ENCODE assay signal across 26 mouse cellular contexts in the genomic region with DNA sequence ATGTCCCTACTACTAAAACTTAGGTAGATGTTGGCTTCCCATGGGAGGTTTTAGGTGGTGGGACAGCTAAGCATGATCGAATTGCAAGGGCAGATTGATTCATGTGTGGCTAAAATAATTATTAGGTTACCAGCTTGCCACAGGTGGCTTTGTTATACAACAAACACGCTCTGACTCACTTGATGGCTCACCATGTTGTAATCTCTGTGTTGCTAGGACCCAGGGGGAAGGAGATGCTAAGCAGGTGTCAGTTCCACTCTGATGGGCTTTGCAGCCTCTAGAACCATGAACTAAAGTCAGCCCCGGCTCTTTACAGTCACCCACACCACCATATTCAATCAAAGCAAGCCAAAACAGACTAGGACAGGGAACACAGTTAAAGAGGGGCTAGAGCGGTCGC. TPM values are rescaled to one million over a fixed set of nuclear protein-coding genes. Genes with fewer than 3 reads are reported as not detected.
DNase-seq lines count a peak whose midpoint lies in the region; ATAC-seq and TF ChIP-seq lines count a peak whose summit lies in the region.
"Had no signal": no experiment of that assay in that cellular context is flagged by ENCODE, and none has a peak within 500 bp of the region (broad histone marks: within the 10 kb centered on the region; RNA-seq: fewer than 3 reads in every experiment).

No protein-coding gene starts in this region.

- no peak for TF ChIP-seq CTCF in Patski (IDR thresholded peaks at IDR 0.05)

- H3K27me3 ChIP-seq in Patski: no peaks in the 10 kb centered on the region
- H3K27me3 ChIP-seq: CH12.LX; embryonic facial prominence, embryonic 12.5 days; forebrain, embryonic 15.5 days had no signal

- CTCF ChIA-PET in Patski (lab: Charles Lee): interaction anchor here (1.4 to 1.7 kb wide), 2 partner anchors 8 to 16 kb away, joined by 3 to 7 read pairs; no protein-coding TSS in a partner anchor

- in situ Hi-C loops in Patski (cut with MboI; ENCODE audit: low pct_unique_long_range_greater_than_20kb): loop anchor here (10.0 kb wide), 1 partner anchor 45 kb away; a partner anchor contains a TSS

- peak; percentile 71 for DNase-seq in heart, adult 11 months
- no peak for DNase-seq in heart, postnatal 14 days
- peak; percentile 88 for DNase-seq in A20 (ENCODE audit: low read depth, low spot score)
- peak; percentile 57 for DNase-seq in Patski (ENCODE audit: low read depth, low spot score)
- no peak for DNase-seq in cerebellum, adult 9-10 months
- DNase-seq: adrenal gland, adult 2 months; adrenal gland, postnatal 10 days; adrenal gland, postnatal 25 days; cerebellum, adult 11 months; cerebellum, adult 18-20 months; cerebellum, adult 8-10 months; cerebellum, postnatal 10 days; cerebellum, postnatal 25 days; forebrain, postnatal 0 days had no signal

- no peak for ATAC-seq in Patski
- ATAC-seq: CD4-positive, CD25-positive, alpha-beta regulatory T cell, adult 4 months; forebrain, embryonic 13.5 days; forebrain, embryonic 15.5 days; forebrain, postnatal 0 days had no signal

- POLR2A ChIA-PET in Patski (lab: Charles Lee): no interaction called here

- intact Hi-C loops in heart, postnatal 14 days (cut with DNase I): no loop called here

RNA-seq across cellular contexts. Expression of a gene that starts 2.5 kb away (rescaled TPM):
- not detected for total RNA-seq in heart, postnatal 14 days (2021)
- polyA plus RNA-seq in Patski (2021): not detected
- total RNA-seq: adrenal gland, adult 2 months; adrenal gland, postnatal 25 days; adrenal gland, postnatal 4 days; forebrain, postnatal 0 days; G1E had no signal
- polyA plus RNA-seq: adrenal gland, adult 2 months; brain, embryonic 14.5 days; CD4-positive, CD25-positive, alpha-beta regulatory T cell, adult 4 months; cortical plate, adult 2 months; embryonic facial prominence, embryonic 10.5 days; embryonic facial prominence, embryonic 12.5 days; embryonic facial prominence, embryonic 14.5 days; forebrain, embryonic 11.5 days; forebrain, embryonic 13.5 days; forebrain, embryonic 15.5 days; forebrain, postnatal 0 days; G1E had no signal

RNA-seq across cellular contexts. Expression of a gene that starts 17.3 kb away (rescaled TPM):
- 10 to 100 TPM in 1 of 2 experiments, 1 to 10 TPM in 1; 9.4 to 12.1 TPM for total RNA-seq in heart, postnatal 14 days (2021)
- polyA plus RNA-seq in Patski (2021): 0.35 TPM

RNA-seq across cellular contexts. Expression of a gene that starts 21.5 kb away (rescaled TPM):
- total RNA-seq in heart, postnatal 14 days (2021): 1 to 10 TPM; 7.0 to 9.1 TPM
- polyA plus RNA-seq in Patski (2021): 0.45 TPM

RNA-seq across cellular contexts. Expression of a gene that starts 38.7 kb away (rescaled TPM):
- total RNA-seq in heart, postnatal 14 days (2021): 1 to 10 TPM; 1.8 to 4.3 TPM
- 0.03 TPM for polyA plus RNA-seq in Patski (2021)

RNA-seq across cellular contexts. Expression of a gene that starts 39.1 kb away (rescaled TPM):
- total RNA-seq in heart, postnatal 14 days (2021): not detected
- polyA plus RNA-seq in Patski (2021): not detected
- total RNA-seq: adrenal gland, adult 2 months; adrenal gland, postnatal 10 days; adrenal gland, postnatal 25 days; forebrain, postnatal 0 days; G1E had no signal
- polyA plus RNA-seq: adrenal gland, adult 2 months; brain, embryonic 14.5 days; CD4-positive, CD25-positive, alpha-beta regulatory T cell, adult 4 months; cortical plate, adult 2 months; embryonic facial prominence, embryonic 10.5 days; embryonic facial prominence, embryonic 12.5 days; embryonic facial prominence, embryonic 14.5 days; forebrain, embryonic 11.5 days; forebrain, embryonic 13.5 days; forebrain, embryonic 15.5 days; forebrain, postnatal 0 days; G1E had no signal

Comparison
In these comparisons a context has a peak if more than half of its experiments do, and no peak if none do; other contexts are left out.
1. DNase-seq: peak in heart, adult 11 months (single experiment), A20 (single experiment) and Patski (single experiment); none in heart, postnatal 14 days (0 of 2) and cerebellum, adult 9-10 months (single experiment).